Mouse (Mus musculus) brain, embryonic 14.5 days (tissue): Measurements from ENCODE around the gene Cpz.

Experiments
- CTCF ChIP-seq: fragments of 200-500 bp; IDR thresholded peaks from 2 replicates; pipeline ENCODE4 v1.5.1; 2012; ENCODE audit warnings: inconsistent platforms, mild to moderate bottlenecking, moderate library complexity, borderline replicate concordance; ENCODE audit not compliant: insufficient read depth, insufficient read length; ENCODE audit errors: extremely low read depth
- POLR2A ChIP-seq: fragments of 200-500 bp; IDR thresholded peaks from 2 replicates; pipeline ENCODE4 v1.6.1; 2012; ENCODE audit warnings: mild to moderate bottlenecking, inconsistent platforms, borderline replicate concordance; ENCODE audit not compliant: poor library complexity, insufficient read depth, insufficient read length, severe bottlenecking; ENCODE audit errors: extremely low read depth

DNA sequence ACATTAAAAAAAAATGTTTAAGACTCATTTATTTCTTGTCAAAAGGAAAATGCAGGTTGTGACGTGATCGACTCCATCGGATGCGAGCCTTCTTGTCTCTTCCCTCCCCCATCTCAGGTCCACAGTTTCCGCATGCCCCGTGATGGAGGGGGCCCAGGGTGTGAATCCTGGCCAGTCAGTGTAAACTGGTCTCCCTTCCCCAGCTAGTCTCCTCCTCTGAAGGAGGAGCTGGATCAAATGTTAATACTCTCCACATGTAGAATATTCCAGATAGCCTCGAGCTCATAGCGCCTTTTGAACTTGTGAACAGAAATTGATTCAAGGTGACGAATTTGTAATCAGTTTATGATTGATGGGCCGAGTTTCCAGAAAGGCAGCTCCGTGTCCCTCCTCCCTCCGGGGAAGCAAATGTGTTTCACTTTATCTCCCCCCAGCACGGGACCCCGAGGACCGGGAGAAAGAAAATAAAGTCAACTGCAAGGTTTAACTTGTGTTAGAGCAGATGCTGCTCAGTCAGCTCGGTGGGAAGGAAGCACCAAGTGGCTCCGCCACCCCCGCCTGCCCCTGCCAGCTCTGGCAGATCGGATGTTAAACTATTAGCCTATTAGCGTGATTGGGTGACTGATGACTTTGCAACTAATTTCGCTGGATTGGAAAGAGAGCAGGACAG is 59.4 kb downstream of the Cpz start:
- TF ChIP-seq POLR2A (no peak), CTCF (no peak)
